Mouse (Mus musculus): ENCODE results near the gene Capn12. TPM values are rescaled to one million over a fixed set of nuclear protein-coding genes. Genes with fewer than 3 reads are reported as not detected.
"Not testable (repeated sequence)": the region's sequence is repeated elsewhere in the genome, so short reads cannot be mapped to it uniquely, and the experiment has no call there.

Capn12 gene
- polyA plus RNA-seq, 1 experiment = not detected

DNA sequence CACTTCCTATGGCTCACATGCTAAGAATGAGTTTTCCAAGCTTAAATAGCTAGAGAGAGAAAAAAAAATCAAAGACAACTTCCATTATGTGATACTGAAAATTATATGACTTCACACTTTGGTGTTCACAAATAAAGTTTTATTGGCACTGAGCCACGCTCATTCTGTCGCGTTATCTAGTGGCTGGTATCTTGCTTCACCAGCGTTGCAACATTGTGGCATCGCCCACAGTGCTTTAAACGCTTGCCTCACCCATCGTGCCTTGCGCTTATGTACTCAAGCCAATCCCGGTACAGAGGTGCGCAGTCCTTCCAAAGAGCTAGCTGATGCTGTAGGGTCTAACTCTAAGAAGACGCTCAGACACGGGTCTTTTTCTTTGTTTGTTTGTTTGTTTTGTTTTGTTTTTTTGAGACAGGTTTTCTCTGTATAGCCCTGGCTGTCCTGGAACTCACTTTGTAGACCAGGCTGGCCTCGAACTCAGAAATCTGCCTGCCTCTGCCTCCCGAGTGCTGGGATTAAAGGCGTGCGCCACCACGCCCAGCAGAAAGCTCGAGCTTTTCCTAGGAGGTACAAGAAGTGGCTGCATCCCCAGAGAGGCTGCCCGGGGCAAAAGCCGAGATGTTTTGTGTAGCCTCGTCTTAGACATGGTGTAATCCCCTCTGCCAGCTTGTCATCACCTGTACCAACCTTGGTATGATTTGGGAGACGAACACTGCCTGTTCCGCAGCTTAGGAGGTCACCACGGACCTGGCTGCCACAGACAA lies 10.1 kb upstream of the Capn12 start:
- WGBS = 87% methylated on average over 24 of the region's 24 CpGs
- TF ChIP-seq POLR2A (IDR thresholded peaks at IDR 0.05; ENCODE audit: insufficient read depth, low read depth, low read length) (no peak), CTCF (IDR thresholded peaks at IDR 0.05; ENCODE audit: insufficient read depth, low read depth, low read length) (no peak)
- Histone ChIP-seq H3K27ac (ENCODE audit: insufficient read depth, low read depth, low read length) (no peak overlapping the region), H3K4me1 (ENCODE audit: control insufficient read depth, insufficient read depth, low read length) (peaks cover 16% of the 10 kb centered on the region), H3K4me3 (ENCODE audit: insufficient read depth, low read depth, low read length) (no peak overlapping the region)

GRCm38 (mm10) chr7:28874565-28874964 lies 6.7 kb upstream of the Capn12 start:
- TF ChIP-seq POLR2A (IDR thresholded peaks at IDR 0.05; ENCODE audit: insufficient read depth, low read depth, low read length) = no peak
- no peak for TF ChIP-seq CTCF (IDR thresholded peaks at IDR 0.05; ENCODE audit: insufficient read depth, low read depth, low read length)
- Histone ChIP-seq H3K4me1 (ENCODE audit: control insufficient read depth, insufficient read depth, low read length) (no peaks in the 10 kb centered on the region), H3K4me3 (ENCODE audit: insufficient read depth, low read depth, low read length) (no peak overlapping the region), H3K27ac (ENCODE audit: insufficient read depth, low read depth, low read length) (no peak overlapping the region)
- 79% methylated on average over 2 of the region's 2 CpGs for WGBS

DNA sequence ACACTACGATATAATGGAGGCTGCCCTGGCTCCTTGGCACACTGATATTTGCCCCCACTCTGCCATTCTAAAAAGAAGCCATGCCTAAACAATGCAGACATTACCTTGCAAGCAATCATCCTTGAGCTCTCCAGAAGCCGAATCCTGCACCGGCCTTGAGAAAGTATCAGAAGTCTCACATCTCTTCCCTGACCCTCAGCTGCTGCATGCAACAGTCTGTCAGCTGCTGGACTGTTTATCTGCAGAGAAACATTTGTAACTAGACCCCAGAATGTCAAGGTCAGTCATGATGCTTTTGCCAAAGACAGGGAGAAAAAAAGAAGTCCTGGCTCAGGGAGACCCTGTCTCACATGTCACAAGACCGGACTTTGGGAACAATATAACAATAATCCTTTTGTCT lies 5.1 kb upstream of the Capn12 start:
- 84% methylated on average over 4 of the region's 4 CpGs for WGBS
- Histone ChIP-seq H3K4me1 (ENCODE audit: control insufficient read depth, insufficient read depth, low read length) (no peaks in the 10 kb centered on the region), H3K27ac (ENCODE audit: insufficient read depth, low read depth, low read length) (no peak overlapping the region), H3K4me3 (ENCODE audit: insufficient read depth, low read depth, low read length) (no peak overlapping the region)
- TF ChIP-seq POLR2A (IDR thresholded peaks at IDR 0.05; ENCODE audit: insufficient read depth, low read depth, low read length) = no peak
- TF ChIP-seq CTCF (IDR thresholded peaks at IDR 0.05; ENCODE audit: insufficient read depth, low read depth, low read length) = no peak

GRCm38 (mm10) chr7:28877155-28877554 lies 4.1 kb upstream of the Capn12 start:
- Histone ChIP-seq H3K27ac (ENCODE audit: insufficient read depth, low read depth, low read length) (no peak overlapping the region), H3K4me1 (ENCODE audit: control insufficient read depth, insufficient read depth, low read length) (no peaks in the 10 kb centered on the region), H3K4me3 (ENCODE audit: insufficient read depth, low read depth, low read length) (no peak overlapping the region)
- 91% methylated on average over 7 of the region's 7 CpGs for WGBS
- TF ChIP-seq POLR2A (IDR thresholded peaks at IDR 0.05; ENCODE audit: insufficient read depth, low read depth, low read length) (no peak), CTCF (IDR thresholded peaks at IDR 0.05; ENCODE audit: insufficient read depth, low read depth, low read length) (no peak)

- 89% methylated on average over 4 of the region's 4 CpGs for WGBS
- H3K4me3 ChIP-seq (ENCODE audit: insufficient read depth, low read depth, low read length) = no peak overlapping the region
- H3K27ac ChIP-seq (ENCODE audit: insufficient read depth, low read depth, low read length) = no peak overlapping the region
- no peaks in the 10 kb centered on the region for H3K4me1 ChIP-seq (ENCODE audit: control insufficient read depth, insufficient read depth, low read length)
- TF ChIP-seq POLR2A (IDR thresholded peaks at IDR 0.05; ENCODE audit: insufficient read depth, low read depth, low read length) (no peak), CTCF (IDR thresholded peaks at IDR 0.05; ENCODE audit: insufficient read depth, low read depth, low read length) (no peak)
Measured at GRCm38 (mm10) chr7:28877856-28878255, 3.4 kb upstream of the Capn12 start.

DNA sequence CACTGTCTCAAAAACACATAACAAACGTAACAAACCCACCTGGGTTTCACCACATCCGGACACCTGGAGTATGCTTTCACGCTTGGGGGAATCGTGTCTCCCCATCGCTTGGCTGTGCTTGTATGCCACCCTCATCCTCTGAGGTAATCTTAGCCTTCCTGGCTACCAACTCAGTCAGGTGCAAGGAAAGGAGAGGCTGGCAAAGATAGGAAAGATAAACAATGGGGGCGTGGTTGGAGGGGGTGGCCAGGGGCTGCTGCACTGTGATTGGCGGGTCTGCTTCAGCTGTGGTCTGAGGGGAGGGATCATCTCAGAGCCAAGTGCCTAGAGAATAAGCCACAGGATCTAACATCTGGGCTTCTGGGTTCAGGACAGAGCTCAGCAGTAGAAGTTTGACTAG lies 1.6 kb upstream of the Capn12 start:
- no peak overlapping the region for H3K27ac ChIP-seq (ENCODE audit: insufficient read depth, low read depth, low read length)
- no peak overlapping the region for H3K4me3 ChIP-seq (ENCODE audit: insufficient read depth, low read depth, low read length)
- 86% methylated on average over 7 of the region's 7 CpGs for WGBS
- TF ChIP-seq POLR2A (IDR thresholded peaks at IDR 0.05; ENCODE audit: insufficient read depth, low read depth, low read length) (no peak), CTCF (IDR thresholded peaks at IDR 0.05; ENCODE audit: insufficient read depth, low read depth, low read length) (no peak)
- no peaks in the 10 kb centered on the region for H3K4me1 ChIP-seq (ENCODE audit: control insufficient read depth, insufficient read depth, low read length)

DNA sequence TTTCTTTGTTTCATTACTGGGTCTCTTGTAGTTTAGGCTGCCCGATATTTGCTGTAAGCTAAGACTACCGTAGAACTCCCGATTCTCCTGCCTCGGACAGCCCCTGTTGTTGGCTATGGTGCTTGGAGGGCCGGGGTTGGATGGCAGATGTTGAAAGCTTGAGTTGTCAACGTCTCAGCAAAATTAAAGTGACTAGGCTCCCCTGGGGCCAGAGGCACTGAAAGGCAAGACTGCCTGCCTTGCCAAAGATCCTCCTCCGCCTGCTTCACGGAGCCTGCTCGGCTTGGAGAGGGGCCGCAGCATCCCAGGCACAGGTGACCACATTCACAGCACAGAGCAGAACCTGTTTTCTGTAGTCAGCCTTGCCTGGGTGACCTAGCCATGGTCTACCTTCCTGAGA lies 668 bp upstream of the Capn12 start:
- H3K27ac ChIP-seq (ENCODE audit: insufficient read depth, low read depth, low read length) = no peak overlapping the region
- no peak overlapping the region for H3K4me3 ChIP-seq (ENCODE audit: insufficient read depth, low read depth, low read length)
- WGBS = 78% methylated on average over 10 of the region's 10 CpGs
- no peaks in the 10 kb centered on the region for H3K4me1 ChIP-seq (ENCODE audit: control insufficient read depth, insufficient read depth, low read length)
- TF ChIP-seq CTCF (IDR thresholded peaks at IDR 0.05; ENCODE audit: insufficient read depth, low read depth, low read length) (no peak), POLR2A (IDR thresholded peaks at IDR 0.05; ENCODE audit: insufficient read depth, low read depth, low read length) (no peak)

DNA sequence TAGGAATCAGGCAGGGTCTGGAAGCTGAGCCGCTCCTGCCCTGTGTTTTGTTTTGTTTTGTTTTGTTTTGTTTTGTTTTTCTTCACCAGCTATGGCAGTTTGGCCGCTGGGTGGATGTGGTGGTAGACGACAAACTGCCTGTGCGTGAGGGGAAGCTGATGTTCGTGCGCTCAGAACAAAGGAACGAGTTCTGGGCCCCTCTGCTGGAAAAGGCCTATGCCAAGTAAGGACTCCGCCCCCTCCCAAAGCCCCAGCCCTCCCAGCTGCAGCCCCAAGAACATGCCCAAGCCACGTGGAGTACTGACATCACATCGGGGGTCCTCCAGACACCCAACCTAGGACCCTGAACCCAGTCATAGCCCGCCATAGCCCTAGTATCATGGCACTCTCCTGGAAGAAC lies 1.8 kb downstream of the Capn12 start:
- TF ChIP-seq CTCF (IDR thresholded peaks at IDR 0.05; ENCODE audit: insufficient read depth, low read depth, low read length) (no peak), POLR2A (IDR thresholded peaks at IDR 0.05; ENCODE audit: insufficient read depth, low read depth, low read length) (no peak)
- Histone ChIP-seq H3K27ac (ENCODE audit: insufficient read depth, low read depth, low read length) (no peak overlapping the region), H3K4me3 (ENCODE audit: insufficient read depth, low read depth, low read length) (no peak overlapping the region), H3K4me1 (ENCODE audit: control insufficient read depth, insufficient read depth, low read length) (no peaks in the 10 kb centered on the region)
- WGBS = 74% methylated on average over 11 of the region's 11 CpGs

DNA sequence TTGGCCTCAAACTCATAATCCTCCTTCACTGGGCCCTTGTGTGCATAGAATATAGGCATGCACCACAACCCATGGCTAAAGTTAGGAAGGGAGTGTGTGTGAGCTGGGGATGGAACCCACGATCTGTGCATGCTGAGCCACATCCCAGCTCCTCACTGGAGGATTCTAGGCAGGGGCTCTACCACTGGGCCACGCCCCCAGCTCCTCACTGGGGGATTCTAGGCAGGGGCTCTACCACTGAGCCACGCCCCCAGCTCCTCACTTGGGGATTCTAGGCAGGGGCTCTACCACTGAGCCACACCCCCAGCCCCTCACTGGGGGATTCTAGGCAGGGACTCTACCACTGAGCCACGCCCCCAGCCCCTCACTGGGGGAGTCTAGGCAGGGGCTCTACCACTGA lies 2.5 kb downstream of the Capn12 start:
- H3K4me1 ChIP-seq (ENCODE audit: control insufficient read depth, insufficient read depth, low read length); H3K4me3 ChIP-seq (ENCODE audit: insufficient read depth, low read depth, low read length); H3K27ac ChIP-seq (ENCODE audit: insufficient read depth, low read depth, low read length): not testable (repeated sequence)
- 93% methylated on average over 4 of the region's 4 CpGs for WGBS

GRCm38 (mm10) chr7:28886486-28886885 lies 5.3 kb downstream of the Capn12 start:
- H3K27ac ChIP-seq (ENCODE audit: insufficient read depth, low read depth, low read length) = no peak overlapping the region
- no peak overlapping the region for H3K4me3 ChIP-seq (ENCODE audit: insufficient read depth, low read depth, low read length)
- TF ChIP-seq POLR2A (IDR thresholded peaks at IDR 0.05; ENCODE audit: insufficient read depth, low read depth, low read length) (no peak), CTCF (IDR thresholded peaks at IDR 0.05; ENCODE audit: insufficient read depth, low read depth, low read length) (no peak)
- WGBS = 31% methylated on average over 14 of the region's 14 CpGs
- H3K4me1 ChIP-seq (ENCODE audit: control insufficient read depth, insufficient read depth, low read length) = peaks cover 10% of the 10 kb centered on the region
